Mouse (Mus musculus) hindbrain, embryonic 14.5 days (tissue): ENCODE measurements around the gene Klhl6. TPM values are rescaled to one million over a fixed set of nuclear protein-coding genes. Genes with fewer than 3 reads are reported as not detected.

ENCODE experiments used
- ATAC-seq: fragments of 200-750 bp; cut with Nextera tagmentation; 2 replicates; pipeline ENCODE4 v1.8.0; 2017; ENCODE audit warnings: moderate number of reproducible peaks, mild to moderate bottlenecking, moderate TSS enrichment, moderate library complexity; ENCODE audit not compliant: low FRiP score
- DNase-seq: peaks from one replicate; pipeline ENCODE4 v3.0.0-alpha.2; 2015; ENCODE audit warnings: low spot score
- H3K27ac ChIP-seq: fragments of 300-500 bp; sonication (generic); 2 replicates; pipeline ENCODE4 v1.5.1; 2014; ENCODE audit warnings: mild to moderate bottlenecking, moderate library complexity
- H3K27me3 ChIP-seq: fragments of 300-500 bp; sonication (generic); 2 replicates; pipeline ENCODE4 v1.6.1; 2014; ENCODE audit warnings: mild to moderate bottlenecking, low read length, mixed read lengths; ENCODE audit not compliant: control insufficient read depth, insufficient read depth
- H3K36me3 ChIP-seq: fragments of 300-500 bp; sonication (generic); replicated peaks from 2 replicates; pipeline ENCODE4 v1.6.1; 2014; ENCODE audit not compliant: control insufficient read depth, insufficient read depth
- H3K4me1 ChIP-seq: fragments of 300-500 bp; sonication (generic); replicated peaks from 2 replicates; pipeline ENCODE4 v1.6.1; 2014; ENCODE audit warnings: antibody characterized with exemption, low read length, mixed read lengths; ENCODE audit not compliant: control insufficient read depth, insufficient read depth
- H3K4me2 ChIP-seq: fragments of 300-500 bp; sonication (generic); replicated peaks from 2 replicates; pipeline ENCODE4 v1.6.1; 2014; ENCODE audit warnings: mild to moderate bottlenecking, moderate library complexity
- H3K4me3 ChIP-seq: fragments of 300-500 bp; sonication (generic); replicated peaks from 2 replicates; pipeline ENCODE4 v1.5.1; 2014; ENCODE audit warnings: mild to moderate bottlenecking, low read length
- H3K9ac ChIP-seq: fragments of 300-500 bp; sonication (generic); 2 replicates; pipeline ENCODE4 v1.6.1; 2014
- H3K9me3 ChIP-seq: fragments of 300-500 bp; sonication (generic); 2 replicates; pipeline ENCODE4 v1.6.1; 2016; ENCODE audit warnings: low read length; ENCODE audit not compliant: control insufficient read depth
- WGBS: fragments of 180-500 bp; shearing (Covaris S2); extraction: QIAGEN DNeasy Blood & Tissue Kit; methylation state at CpG from one replicate; pipeline ENCODE4 v1.1.7; 2014; 5-methylcytosine and 5-hydroxymethylcytosine counted together
- polyA plus RNA-seq: library from polyadenylated mRNA; unstranded; fragments of >200 nt; fragmentation: Nextera tagmentation; extraction: Ambion mirVana; gene quantifications from 2 replicates; pipeline ENCODE4 v1.2.1, GENCODE M21; 2014

Gene Klhl6
- polyA plus RNA-seq, 1 experiment from 2014 or later = 3.7 TPM

- Histone ChIP-seq H3K4me3 (no peak overlapping the region), H3K27me3 (no peaks in the 10 kb centered on the region), H3K4me2 (no peak overlapping the region), H3K9ac (no peak overlapping the region), H3K36me3 (no peaks in the 10 kb centered on the region), H3K27ac (no peak overlapping the region), H3K9me3 (no peaks in the 10 kb centered on the region), H3K4me1 (no peaks in the 10 kb centered on the region)
- ATAC-seq (no peak), DNase-seq (no peak)
- WGBS = 90% methylated on average over 3 of the region's 3 CpGs
Measured at GRCm38 (mm10) chr16:19993278-19993677, 10.4 kb upstream of the Klhl6 start.

- no peak for DNase-seq
Measured at GRCm38 (mm10) chr16:19990536-19990935, 7.7 kb upstream of the Klhl6 start.

GRCm38 (mm10) chr16:19987589-19987988, 4.8 kb upstream of the Klhl6 start:
- Histone ChIP-seq H3K4me1 (no peaks in the 10 kb centered on the region), H3K27me3 (no peaks in the 10 kb centered on the region), H3K36me3 (no peaks in the 10 kb centered on the region), H3K4me3 (no peak overlapping the region), H3K27ac (no peak overlapping the region), H3K9ac (no peak overlapping the region), H3K9me3 (no peaks in the 10 kb centered on the region), H3K4me2 (no peak overlapping the region)
- 87% methylated on average over 2 of the region's 2 CpGs for WGBS
- DNase-seq = no peak
- no peak for ATAC-seq

More at GRCm38 (mm10) chr16:19990536-19990935, 7.7 kb upstream of the Klhl6 start:
- Histone ChIP-seq H3K9me3 (no peaks in the 10 kb centered on the region), H3K4me3 (no peak overlapping the region), H3K27ac (no peak overlapping the region), H3K4me2 (no peak overlapping the region), H3K9ac (no peak overlapping the region), H3K36me3 (no peaks in the 10 kb centered on the region), H3K27me3 (no peaks in the 10 kb centered on the region), H3K4me1 (no peaks in the 10 kb centered on the region)
- no peak for ATAC-seq

DNA sequence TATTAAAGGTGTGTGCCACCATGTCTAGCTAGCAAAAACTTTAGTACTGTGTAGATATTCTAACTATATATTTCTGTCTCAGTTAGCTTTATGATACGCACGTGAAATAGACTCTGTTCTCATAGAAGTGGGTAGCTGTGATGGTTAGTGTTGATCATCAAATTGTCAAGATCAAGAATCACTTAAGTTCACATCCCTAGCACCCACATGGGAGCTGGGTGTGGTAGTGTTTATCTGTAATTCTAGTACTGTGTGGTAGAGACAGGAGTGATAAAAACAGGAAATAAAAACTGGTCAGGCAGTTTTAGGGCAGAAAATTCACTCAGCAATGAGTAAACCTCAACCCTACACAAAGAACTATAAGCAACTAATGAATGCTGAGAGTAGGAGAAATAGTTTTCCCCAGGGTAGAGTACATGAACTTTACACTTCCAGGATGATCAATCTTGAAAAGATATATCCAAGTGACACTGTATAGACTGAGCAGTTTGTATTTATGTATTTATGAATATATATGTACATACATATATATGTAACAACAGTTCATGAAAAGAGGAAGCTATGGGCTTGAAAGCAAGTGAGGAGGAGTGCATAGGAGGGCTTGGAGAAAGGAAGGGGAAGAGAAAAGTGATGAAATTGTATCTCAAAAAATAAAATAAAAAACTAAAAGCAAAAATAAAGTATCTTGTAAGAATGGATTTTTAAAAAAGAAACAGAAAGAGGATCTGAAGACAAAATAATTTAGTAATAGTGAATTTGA, 2.2 kb upstream of the Klhl6 start:
- DNase-seq = no peak
- Histone ChIP-seq H3K4me1 (no peaks in the 10 kb centered on the region), H3K36me3 (no peaks in the 10 kb centered on the region), H3K4me3 (no peak overlapping the region), H3K27ac (no peak overlapping the region), H3K9me3 (no peaks in the 10 kb centered on the region), H3K27me3 (no peaks in the 10 kb centered on the region), H3K9ac (no peak overlapping the region), H3K4me2 (no peak overlapping the region)
- 90% methylated on average over 2 of the region's 2 CpGs for WGBS
- ATAC-seq = no peak

DNA sequence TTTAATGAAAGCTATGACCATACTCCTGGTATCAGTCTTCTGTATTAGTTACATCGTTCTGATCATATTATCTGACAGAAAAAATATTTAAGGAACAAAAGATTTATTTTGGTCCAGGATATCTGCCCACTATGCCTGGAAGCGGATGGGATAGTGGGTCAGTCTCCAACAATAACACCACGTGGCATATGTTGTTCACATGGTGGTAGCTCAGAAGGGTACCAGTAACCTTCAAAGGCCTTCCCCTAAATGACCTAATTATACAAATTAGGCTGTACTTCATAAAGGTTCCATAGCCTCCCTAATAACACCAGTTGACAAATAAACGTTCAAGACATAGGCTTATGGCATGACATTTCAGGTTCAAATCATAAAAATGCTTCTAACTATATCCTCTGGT, 722 bp upstream of the Klhl6 start:
- ATAC-seq = no peak
- no peak overlapping the region for H3K9ac ChIP-seq
- no peaks in the 10 kb centered on the region for H3K4me1 ChIP-seq
- H3K36me3 ChIP-seq = no peaks in the 10 kb centered on the region
- no peak overlapping the region for H3K27ac ChIP-seq
- no peak overlapping the region for H3K4me3 ChIP-seq
- H3K9me3 ChIP-seq = no peaks in the 10 kb centered on the region
- 85% methylated on average over 4 of the region's 4 CpGs for WGBS
- DNase-seq = no peak
- no peaks in the 10 kb centered on the region for H3K27me3 ChIP-seq
- no peak overlapping the region for H3K4me2 ChIP-seq

- ATAC-seq = no peak
- no peaks in the 10 kb centered on the region for H3K36me3 ChIP-seq
- no peaks in the 10 kb centered on the region for H3K9me3 ChIP-seq
- no peak overlapping the region for H3K9ac ChIP-seq
- WGBS = 85% methylated on average over 2 of the region's 2 CpGs
- H3K4me3 ChIP-seq = no peak overlapping the region
- H3K27me3 ChIP-seq = no peaks in the 10 kb centered on the region
- no peak for DNase-seq
- no peak overlapping the region for H3K4me2 ChIP-seq
- no peak overlapping the region for H3K27ac ChIP-seq
- H3K4me1 ChIP-seq = no peaks in the 10 kb centered on the region
Measured at GRCm38 (mm10) chr16:19981684-19982083, 1.2 kb downstream of the Klhl6 start.

- Histone ChIP-seq H3K9me3 (no peaks in the 10 kb centered on the region), H3K27ac (no peak overlapping the region), H3K36me3 (no peaks in the 10 kb centered on the region), H3K4me1 (no peaks in the 10 kb centered on the region), H3K27me3 (no peaks in the 10 kb centered on the region), H3K4me3 (no peak overlapping the region), H3K9ac (no peak overlapping the region), H3K4me2 (no peak overlapping the region)
- no peak for ATAC-seq
- 93% methylated on average over 3 of the region's 3 CpGs for WGBS
- DNase-seq = no peak
Measured at GRCm38 (mm10) chr16:19981006-19981405, 1.8 kb downstream of the Klhl6 start.

DNA sequence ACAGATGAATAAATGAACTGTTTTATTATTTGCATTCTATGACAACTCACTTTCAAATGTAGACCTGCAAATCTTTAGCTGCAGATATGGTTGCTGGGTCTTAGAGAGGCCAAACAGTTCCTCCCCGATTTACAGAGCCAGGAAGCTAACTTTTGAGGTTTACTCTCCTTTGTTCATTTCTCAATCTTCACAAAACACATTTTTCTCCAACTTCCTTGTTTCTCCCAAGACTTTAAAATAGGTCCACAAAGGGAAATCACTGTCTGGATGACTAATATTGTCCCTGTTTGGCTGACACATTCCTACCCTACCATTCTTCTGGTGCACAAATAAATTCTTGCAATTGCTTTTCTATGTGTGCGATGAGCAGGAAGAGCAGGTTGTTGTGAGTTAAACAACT, 3.1 kb downstream of the Klhl6 start:
- WGBS = 87% methylated on average over 2 of the region's 2 CpGs
- Histone ChIP-seq H3K27me3 (no peaks in the 10 kb centered on the region), H3K4me3 (no peak overlapping the region), H3K9me3 (no peaks in the 10 kb centered on the region), H3K27ac (no peak overlapping the region), H3K4me2 (no peak overlapping the region), H3K9ac (no peak overlapping the region), H3K36me3 (no peaks in the 10 kb centered on the region), H3K4me1 (no peaks in the 10 kb centered on the region)
- ATAC-seq (no peak), DNase-seq (no peak)

DNA sequence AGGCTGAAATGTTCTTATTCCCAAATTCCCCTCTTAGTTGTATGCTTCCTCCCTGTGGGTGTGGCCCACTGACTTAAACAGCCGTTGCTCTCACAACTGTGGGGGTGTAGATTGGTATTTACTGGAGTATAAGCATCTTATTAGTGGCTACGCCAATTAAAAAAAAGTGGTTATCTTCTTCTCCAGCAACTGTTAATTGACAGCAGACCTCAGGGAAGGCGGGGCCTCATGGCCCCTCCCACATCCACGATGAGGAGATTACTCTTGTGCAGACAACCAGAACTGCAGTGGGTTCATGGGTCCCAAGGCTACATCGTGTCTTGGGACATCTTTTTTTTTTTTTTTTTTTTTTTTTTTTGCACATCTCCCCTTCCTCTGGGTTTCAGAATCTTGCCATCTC, 5.6 kb downstream of the Klhl6 start:
- no peaks in the 10 kb centered on the region for H3K36me3 ChIP-seq
- DNase-seq (no peak), ATAC-seq (no peak)
- H3K4me2 ChIP-seq = no peak overlapping the region
- 78% methylated on average over 5 of the region's 5 CpGs for WGBS
- no peaks in the 10 kb centered on the region for H3K27me3 ChIP-seq
- H3K9me3 ChIP-seq = no peaks in the 10 kb centered on the region
- no peak overlapping the region for H3K4me3 ChIP-seq
- no peaks in the 10 kb centered on the region for H3K4me1 ChIP-seq
- no peak overlapping the region for H3K27ac ChIP-seq
- H3K9ac ChIP-seq = no peak overlapping the region

DNA sequence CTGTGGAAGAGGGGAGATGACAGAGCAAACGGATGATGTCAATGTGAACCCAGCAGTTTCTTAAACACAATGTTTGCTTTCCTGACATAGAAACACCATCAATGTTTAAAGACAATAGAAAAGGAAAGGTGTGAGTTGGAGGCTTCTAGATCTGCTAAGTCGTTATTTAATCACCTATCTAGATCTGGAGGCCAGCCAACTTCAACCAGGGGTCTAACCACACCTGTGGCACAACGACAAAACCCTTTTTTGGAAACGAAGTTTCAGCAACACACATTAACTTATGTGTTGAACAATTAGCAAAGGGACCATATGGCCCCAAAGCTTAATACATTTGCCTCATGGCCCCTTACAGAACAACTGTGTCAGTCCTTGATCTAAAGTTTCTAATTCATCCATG, 6.0 kb downstream of the Klhl6 start:
- Histone ChIP-seq H3K36me3 (no peaks in the 10 kb centered on the region), H3K4me2 (no peak overlapping the region), H3K9me3 (no peaks in the 10 kb centered on the region), H3K9ac (no peak overlapping the region), H3K4me3 (no peak overlapping the region), H3K4me1 (no peaks in the 10 kb centered on the region), H3K27me3 (no peaks in the 10 kb centered on the region), H3K27ac (no peak overlapping the region)
- DNase-seq (no peak), ATAC-seq (no peak)
- 88% methylated on average over 4 of the region's 4 CpGs for WGBS
